Mouse (Mus musculus) adrenal gland, postnatal 10 days (tissue): ENCODE data around the gene Rab20. TPM values are rescaled to one million over a fixed set of nuclear protein-coding genes. Genes with fewer than 3 reads are reported as not detected.
"Not testable (repeated sequence)": the region's sequence is repeated elsewhere in the genome, so short reads cannot be mapped to it uniquely, and the experiment has no call there.

Experiments used
- DNase-seq: peaks from one replicate; pipeline ENCODE4 v3.0.0; 2021; ENCODE audit warnings: mixed read lengths
- long read RNA-seq, 2 experiments: library from polyadenylated mRNA; stranded (forward); transcript quantifications; one replicate each; pipeline ENCODE4 v2.0.0; 2021
- total RNA-seq, 2 experiments: library from RNA; stranded (reverse); gene quantifications; 2 replicates each; pipeline ENCODE4 v1.2.3; 2021

Rab20 gene
- 1 to 10 TPM; 5.1 to 5.7 TPM for total RNA-seq
- long read RNA-seq, experiment 1, transcript Rab20-201 (2 exons, 1,392 nt) = major isoform, 23 of 25 reads
- long read RNA-seq, experiment 1, partial matches to known transcripts = 1 of 25 reads
- long read RNA-seq, experiment 1, other reads (novel, unspliced or antisense) = 1 of 25 reads
- long read RNA-seq, experiment 2, transcript Rab20-201 (2 exons, 1,392 nt) = major isoform, 8 of 8 reads
- long read RNA-seq, experiment 2, partial matches to known transcripts = 0 of 8 reads
- long read RNA-seq, experiment 2, other reads (novel, unspliced or antisense) = 0 of 8 reads

- DNase-seq = peak; percentile 86
Observed at GRCm38 (mm10) chr8:11477811-11478761, at the start of gene Rab20. Rab20 (minus strand) TSS chr8:11478710.

GRCm38 (mm10) chr8:11523331-11523730, 44.8 kb upstream of the Rab20 start:
- DNase-seq = no peak

GRCm38 (mm10) chr8:11518676-11519075, 40.2 kb upstream of the Rab20 start:
- DNase-seq = no peak

- DNase-seq = no peak
Observed at GRCm38 (mm10) chr8:11518056-11518396, 39.5 kb upstream of the Rab20 start.

GRCm38 (mm10) chr8:11517366-11518055, 39.0 kb upstream of the Rab20 start:
- no peak for DNase-seq

GRCm38 (mm10) chr8:11516292-11516691, 37.8 kb upstream of the Rab20 start:
- DNase-seq = no peak

- DNase-seq = no peak
Observed at GRCm38 (mm10) chr8:11513247-11513646, 34.7 kb upstream of the Rab20 start.

GRCm38 (mm10) chr8:11512711-11513110, 34.2 kb upstream of the Rab20 start:
- no peak for DNase-seq

GRCm38 (mm10) chr8:11510971-11511370, 32.5 kb upstream of the Rab20 start:
- no peak for DNase-seq

GRCm38 (mm10) chr8:11508880-11509279, 30.4 kb upstream of the Rab20 start:
- no peak for DNase-seq

GRCm38 (mm10) chr8:11506802-11507201, 28.3 kb upstream of the Rab20 start:
- peak; percentile 79 for DNase-seq

- DNase-seq = no peak
Observed at GRCm38 (mm10) chr8:11506074-11506473, 27.6 kb upstream of the Rab20 start.

- DNase-seq = no peak
Observed at GRCm38 (mm10) chr8:11503476-11504232, 25.1 kb upstream of the Rab20 start.

GRCm38 (mm10) chr8:11498786-11499485, 20.4 kb upstream of the Rab20 start:
- no peak for DNase-seq

- no peak for DNase-seq
Observed at GRCm38 (mm10) chr8:11498281-11498680, 19.8 kb upstream of the Rab20 start.

GRCm38 (mm10) chr8:11497017-11497990, 18.8 kb upstream of the Rab20 start, which contains the start of gene Naxd:
Naxd (plus strand) TSS chr8:11497506.
- DNase-seq = peak; percentile 94

- DNase-seq = not testable (repeated sequence)
Observed at GRCm38 (mm10) chr8:11492340-11492739, 13.8 kb upstream of the Rab20 start.

- DNase-seq = no peak
Observed at GRCm38 (mm10) chr8:11487229-11487628, 8.7 kb upstream of the Rab20 start.

GRCm38 (mm10) chr8:11486142-11486541, 7.6 kb upstream of the Rab20 start:
- peak; percentile 86 for DNase-seq

- DNase-seq = no peak
Observed at GRCm38 (mm10) chr8:11482537-11482936, 4.0 kb upstream of the Rab20 start.
